Mouse (Mus musculus): ENCODE measurements around the gene Stbd1. TPM values are rescaled to one million over a fixed set of nuclear protein-coding genes. Genes with fewer than 3 reads are reported as not detected.

Stbd1 gene
- total RNA-seq (2021), result 10 to 100 TPM; 34.3 to 44.3 TPM
- long read RNA-seq, experiment 1, transcript Stbd1-202 (2 exons, 523 nt), result minor isoform, 8 of 159 reads
- long read RNA-seq, experiment 1, transcript Stbd1-201 (2 exons, 1,985 nt), result major isoform, 49 of 159 reads
- long read RNA-seq, experiment 1, partial matches to known transcripts, result 101 of 159 reads
- long read RNA-seq, experiment 1, other reads (novel, unspliced or antisense), result 1 of 159 reads
- long read RNA-seq, experiment 2, transcript Stbd1-201 (2 exons, 1,985 nt), result major isoform, 54 of 119 reads
- long read RNA-seq, experiment 2, partial matches to known transcripts, result 0 of 119 reads
- long read RNA-seq, experiment 2, other reads (novel, unspliced or antisense), result 63 of 119 reads

DNA sequence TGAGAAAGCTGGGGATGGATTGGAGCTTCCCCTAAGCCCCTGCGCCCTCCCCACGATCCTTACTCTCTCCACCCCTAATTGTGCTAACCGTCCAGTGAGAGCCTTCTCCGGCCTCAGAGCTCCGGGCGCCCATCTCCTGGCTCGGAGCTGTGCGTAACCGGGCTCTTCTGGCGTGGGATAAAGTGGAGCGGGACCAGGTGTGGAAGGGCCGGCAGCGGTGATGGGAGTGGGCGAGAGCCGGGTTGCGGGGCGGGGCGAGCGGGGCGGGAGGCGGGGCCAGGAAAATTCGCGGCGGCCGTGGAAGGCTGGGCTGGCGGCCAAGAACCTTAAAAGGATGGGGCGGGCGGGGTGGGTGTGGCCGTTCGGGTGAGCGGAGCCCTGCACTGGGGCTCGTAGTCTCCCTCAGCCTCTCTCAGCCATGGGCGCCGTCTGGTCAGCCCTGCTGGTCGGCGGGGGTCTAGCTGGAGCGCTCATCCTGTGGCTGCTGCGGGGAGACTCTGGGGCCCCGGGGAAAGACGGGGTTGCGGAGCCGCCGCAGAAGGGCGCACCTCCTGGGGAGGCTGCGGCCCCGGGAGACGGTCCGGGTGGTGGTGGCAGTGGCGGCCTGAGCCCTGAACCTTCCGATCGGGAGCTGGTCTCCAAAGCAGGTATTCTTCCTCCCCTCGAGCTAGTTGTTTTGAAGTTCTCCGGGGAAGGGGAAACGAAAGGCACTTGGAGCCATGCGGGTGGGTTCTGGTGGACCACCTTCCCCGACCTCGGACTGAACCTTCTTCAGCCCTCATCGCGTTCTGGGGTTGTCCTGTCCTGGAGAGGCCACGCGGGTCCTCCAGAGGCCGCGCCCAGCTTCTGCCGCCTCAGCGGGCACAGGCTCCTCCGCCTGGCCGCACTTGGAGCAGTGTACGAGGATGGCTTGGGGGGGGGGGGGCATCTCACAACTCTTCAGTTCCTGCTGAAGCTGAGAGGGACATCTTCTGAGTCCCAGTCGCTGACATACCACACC, at the start of gene Stbd1:
Gene Stbd1 (plus strand): TSS at position 351 of the 1,000 bp plus-strand sequence.
- peak; percentile 66 for DNase-seq

DNA sequence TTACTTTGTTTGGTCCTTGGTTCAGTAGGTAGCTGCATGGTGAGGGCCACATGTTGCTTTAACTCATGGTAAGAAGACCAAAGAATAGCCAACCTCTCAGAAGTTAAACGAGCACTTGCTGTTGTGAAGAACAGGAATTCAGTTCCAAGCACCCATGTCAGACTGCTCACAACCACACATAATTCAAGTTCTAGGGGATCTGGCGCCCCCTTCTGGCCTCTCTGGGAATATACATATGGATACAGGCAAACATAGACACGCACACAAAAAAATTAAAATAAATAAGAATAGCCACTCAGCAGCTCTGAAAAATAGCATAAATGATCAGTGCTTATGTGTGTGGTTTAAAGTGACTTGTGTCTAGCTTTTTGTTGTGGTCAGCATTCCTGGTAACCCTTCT, 48.9 kb upstream of the Stbd1 start:
- DNase-seq, result no peak

DNA sequence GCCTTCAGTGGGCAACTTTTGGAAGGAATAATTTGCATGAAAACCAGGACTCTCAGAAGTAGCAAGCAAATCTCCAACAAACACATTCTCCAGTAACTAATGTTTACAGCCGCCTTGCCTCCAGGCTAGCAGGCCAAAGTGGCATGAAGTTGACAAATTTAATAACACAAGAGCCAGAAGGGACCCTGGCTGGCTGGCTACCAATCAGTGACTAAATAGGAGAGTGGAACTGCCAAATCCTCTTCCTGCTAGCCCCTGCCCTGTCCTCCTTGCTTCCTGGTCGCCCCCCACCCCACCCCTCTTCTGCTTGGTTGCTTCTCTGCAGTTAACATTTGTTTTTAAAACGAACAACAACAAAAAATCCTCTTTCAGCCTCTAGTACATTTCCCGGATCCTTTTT, 48.4 kb upstream of the Stbd1 start:
- no peak for DNase-seq

DNA sequence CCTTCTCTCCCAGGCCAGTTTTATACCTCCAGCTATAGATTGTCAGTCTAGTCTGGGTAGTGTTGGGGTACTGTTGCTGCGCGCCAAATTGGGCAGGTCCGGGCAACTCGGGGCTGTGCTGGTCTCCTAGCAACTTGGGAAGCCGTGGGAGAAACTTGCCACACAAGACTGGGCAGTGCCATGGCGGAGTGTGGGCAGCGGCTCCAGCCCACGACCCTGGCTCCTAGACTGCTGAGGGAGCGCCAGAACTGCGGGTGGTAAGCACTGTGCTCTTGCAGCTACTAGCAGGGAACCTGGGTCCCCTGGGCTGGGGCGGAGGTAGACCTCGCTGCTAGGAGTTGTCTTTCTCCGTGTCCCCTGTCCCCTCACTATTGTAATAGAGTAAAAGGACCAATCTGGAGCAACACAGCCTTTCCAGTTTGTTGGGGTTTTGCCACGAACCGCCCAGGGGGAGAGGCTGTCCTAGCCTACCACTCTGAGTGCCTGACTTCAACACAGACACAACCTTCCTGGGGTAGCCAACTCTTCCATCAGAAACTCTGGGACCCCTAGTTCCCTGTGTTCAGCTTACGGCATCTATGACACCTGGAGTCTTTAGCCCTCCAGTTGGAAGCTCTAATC, 47.8 kb upstream of the Stbd1 start, which contains the start of gene Fam47e:
Gene Fam47e (plus strand): TSS at position 179 of the 621 bp plus-strand sequence.
- no peak for DNase-seq

DNA sequence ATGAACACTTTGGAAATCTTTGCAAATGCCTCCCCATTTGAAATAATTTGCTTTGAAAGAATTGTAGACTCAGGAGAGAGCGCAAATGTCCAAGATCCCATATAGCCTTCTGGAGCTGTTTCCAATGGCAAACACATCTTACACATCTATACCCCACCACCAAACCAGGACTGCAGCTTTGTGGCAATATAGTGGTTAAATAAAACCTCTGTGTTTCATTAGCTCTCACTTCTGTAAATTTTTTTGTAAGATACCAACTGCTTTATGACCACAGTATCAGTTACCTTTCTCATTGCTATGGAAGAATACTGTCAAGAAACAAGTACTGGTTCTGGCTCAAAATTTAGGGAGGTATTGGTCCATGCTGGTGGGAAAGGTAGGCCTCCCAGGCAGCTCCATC, 46.9 kb upstream of the Stbd1 start:
- no peak for DNase-seq

DNA sequence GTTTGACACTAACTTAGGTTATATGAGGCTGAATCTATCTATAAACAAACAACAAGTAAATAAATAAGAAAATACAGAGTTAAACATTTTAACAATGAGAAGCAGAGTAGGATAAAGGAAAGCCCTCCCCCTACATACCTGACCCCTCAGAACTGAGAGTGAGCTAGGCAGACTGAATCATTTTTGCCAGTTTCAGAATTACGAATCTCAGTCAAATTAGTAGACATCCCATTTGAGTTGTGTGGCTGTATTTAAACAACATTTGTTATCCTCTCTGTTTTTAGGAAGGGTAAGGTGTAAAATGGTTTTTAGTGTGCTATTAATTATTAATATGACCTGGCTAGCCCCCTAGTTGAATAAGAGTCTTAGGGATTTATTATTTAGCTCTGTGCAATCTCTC, 45.3 kb upstream of the Stbd1 start:
- no peak for DNase-seq

DNA sequence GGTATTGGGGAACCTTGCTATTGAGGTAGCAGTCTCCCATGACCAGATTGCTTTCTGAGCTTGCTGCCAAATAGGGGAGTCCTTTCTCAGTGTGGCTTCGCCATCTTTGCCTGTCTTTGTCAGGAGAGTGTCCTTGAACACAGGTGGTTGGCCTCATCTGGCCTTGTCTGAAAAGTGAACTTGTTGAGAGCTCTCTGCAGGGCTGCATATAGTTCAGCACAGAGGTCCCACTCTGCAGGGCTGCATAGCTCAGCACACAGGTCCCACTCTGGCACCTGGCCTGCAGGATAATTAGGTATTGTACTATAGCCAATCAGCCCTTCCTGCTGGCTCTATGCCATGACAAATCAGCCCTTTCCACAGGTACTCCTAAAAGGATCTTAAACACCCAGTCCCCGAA, 42.6 kb upstream of the Stbd1 start:
- no peak for DNase-seq

DNA sequence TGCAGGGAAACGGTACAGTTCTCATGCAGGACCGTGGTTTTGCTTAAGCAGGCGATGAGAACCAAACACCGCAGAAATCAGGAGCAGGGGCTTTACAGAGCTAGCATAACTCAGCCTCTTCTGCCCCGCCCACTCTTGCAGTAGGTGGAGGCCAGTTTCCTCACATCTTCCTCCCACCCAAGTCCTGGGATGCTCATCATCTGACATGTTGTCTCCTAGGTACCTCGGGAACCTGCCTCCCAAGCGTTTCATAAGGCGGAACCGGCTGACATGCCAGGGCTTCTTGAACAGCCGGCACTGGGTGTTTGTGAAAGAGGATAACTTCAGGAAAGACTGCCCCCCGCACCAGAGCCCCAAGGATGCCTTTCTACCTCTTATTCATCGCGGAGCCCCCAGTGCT, 40.8 kb upstream of the Stbd1 start:
- no peak for DNase-seq

DNA sequence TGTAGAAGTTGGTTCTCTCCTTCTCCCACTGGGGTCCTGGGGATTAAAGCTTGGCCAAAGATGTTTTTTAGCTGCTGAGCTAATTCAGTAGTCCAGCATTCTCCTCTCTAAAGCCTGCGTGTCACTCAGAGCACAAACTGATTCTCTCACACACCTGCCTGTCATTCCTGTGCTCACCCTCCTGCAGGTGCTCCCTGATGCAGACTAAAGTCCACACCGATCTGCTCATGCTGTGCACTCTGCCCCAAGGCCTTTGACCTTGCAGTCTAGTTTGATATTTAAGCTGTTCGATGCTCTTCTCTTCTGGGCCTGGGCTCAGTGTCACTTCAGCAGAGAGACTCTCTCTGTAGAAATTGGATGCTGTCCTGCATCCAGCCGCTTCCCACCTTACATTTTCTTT, 31.6 kb upstream of the Stbd1 start:
- DNase-seq, result no peak

DNA sequence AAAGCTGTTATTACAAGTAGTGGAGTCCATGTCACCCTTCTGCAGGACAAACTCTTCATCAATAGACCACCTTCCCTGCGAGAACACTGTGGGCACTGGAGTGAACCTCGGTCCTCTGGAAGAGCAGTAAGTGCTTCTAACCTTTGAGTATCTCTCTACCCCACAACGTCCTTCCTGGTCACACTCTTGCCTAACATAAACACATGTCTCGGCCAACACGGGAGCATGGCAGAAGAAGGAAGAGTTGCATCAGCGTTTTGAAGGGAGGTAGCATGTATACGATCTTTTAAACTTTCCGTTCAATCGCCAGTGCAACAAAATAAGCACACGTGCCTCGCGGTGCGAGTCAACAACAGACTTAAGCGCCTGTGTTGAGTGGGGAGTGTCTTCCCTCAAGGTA, 23.3 kb upstream of the Stbd1 start:
- DNase-seq, result no peak

DNA sequence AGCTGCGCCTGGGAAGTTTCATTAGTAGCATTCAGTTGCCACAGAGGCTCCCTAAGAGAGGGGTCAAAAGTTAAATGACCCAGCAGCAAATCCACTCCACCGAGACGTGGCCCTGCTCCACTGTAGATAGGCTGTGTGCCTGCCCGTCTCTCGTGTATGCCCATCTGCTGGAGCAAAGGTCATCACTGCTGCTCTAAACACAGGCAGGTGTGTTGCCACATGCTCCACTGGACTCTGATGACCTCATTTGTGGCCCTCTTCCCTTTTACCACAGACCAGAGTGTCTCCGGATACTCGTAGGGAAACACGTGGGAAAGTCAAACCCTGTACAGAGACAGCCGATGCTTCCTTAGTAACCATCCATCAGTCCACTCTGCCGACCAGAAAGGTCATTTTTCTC, 16.9 kb upstream of the Stbd1 start:
- DNase-seq, result no peak

DNA sequence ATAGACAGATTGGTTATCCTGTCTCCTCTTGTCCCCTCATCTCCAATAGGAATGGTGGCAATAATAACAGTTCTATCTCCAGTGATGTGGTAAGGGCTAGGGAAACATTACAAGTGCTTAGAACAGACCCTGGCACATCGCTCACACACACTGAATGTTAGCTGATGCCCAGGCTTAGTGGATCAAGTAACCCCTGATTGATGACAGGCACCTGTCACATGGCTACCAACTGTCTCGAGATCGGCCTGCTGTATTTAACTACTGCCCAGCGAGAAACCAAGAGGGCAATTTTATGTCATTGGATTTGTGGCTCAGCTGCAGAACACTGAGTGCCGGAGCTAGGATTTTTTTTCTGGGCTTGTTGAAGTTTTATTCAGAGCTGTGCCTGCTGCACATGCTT, 7.8 kb upstream of the Stbd1 start:
- peak; percentile 53 for DNase-seq

DNA sequence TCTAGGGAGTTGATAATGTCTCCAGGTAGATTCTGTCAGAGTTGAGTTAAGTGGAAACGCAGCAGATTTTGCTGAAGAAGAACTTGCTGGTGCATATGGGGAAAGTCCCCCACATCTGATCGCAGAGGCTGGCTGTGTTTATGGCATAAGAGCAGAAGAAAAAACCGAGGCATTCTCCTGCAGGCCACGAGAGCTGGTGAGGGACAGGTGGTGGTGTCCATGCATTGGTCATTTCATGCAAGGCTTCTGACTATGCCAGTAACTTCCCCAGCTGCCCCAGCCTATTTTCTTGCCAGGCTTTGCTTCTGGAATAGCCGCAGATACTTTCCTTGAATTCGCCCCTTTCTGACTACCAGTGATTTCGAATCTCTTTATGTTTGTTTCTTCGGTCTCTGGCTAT, 6.0 kb upstream of the Stbd1 start:
- no peak for DNase-seq

DNA sequence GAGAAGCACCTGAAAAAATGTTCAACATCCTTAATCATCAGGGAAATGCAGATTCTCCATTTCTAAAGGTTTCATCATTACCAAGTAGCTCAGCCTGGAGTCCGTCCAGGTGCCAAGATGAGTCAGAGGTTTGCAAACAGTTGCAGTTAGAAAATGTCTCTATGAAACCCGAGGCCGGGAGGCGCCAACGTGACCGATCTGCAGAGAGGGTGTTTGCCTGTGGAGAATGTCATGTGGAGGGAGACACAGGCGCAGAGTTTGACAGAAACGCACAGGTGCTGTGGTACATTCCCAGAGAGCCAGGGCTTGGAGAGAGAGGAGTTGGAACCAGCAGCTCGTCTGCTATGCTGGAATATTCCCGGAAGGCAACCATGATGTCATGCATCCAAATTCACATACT, 3.8 kb upstream of the Stbd1 start:
- DNase-seq, result peak; percentile 75

DNA sequence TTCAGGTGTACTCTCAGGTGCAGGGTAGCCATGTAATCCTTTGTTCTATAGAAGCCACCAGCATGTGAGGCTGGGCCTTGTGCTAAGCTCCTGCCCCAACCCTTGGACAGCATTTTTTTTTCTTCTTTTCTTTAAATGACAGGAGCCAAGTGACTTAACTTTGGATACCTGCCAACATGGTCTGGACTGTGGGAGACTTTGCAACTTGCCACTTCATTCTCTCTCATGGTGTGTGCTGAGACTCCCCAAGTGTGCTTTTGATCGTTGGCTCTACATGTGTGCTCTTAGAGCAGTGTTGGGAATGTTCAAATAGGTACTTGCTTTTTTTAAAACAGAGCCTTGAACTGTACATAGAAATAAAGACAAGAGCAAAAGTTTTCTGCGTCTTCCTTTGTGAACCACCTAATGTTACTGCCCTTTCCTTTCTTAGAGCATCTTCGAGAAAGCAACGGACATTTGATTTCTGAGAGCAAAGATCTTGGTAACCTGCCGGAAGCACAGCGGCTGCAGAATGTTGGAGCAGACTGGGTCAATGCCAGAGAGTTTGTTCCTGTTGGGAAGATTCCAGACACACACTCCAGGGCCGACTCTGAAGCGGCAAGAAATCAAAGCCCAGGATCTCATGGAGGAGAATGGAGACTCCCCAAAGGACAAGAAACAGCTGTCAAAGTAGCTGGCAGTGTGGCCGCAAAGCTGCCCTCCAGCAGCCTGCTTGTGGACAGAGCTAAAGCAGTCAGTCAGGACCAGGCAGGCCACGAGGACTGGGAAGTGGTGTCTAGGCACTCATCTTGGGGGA, 1.8 kb downstream of the Stbd1 start:
- no peak for DNase-seq

DNA sequence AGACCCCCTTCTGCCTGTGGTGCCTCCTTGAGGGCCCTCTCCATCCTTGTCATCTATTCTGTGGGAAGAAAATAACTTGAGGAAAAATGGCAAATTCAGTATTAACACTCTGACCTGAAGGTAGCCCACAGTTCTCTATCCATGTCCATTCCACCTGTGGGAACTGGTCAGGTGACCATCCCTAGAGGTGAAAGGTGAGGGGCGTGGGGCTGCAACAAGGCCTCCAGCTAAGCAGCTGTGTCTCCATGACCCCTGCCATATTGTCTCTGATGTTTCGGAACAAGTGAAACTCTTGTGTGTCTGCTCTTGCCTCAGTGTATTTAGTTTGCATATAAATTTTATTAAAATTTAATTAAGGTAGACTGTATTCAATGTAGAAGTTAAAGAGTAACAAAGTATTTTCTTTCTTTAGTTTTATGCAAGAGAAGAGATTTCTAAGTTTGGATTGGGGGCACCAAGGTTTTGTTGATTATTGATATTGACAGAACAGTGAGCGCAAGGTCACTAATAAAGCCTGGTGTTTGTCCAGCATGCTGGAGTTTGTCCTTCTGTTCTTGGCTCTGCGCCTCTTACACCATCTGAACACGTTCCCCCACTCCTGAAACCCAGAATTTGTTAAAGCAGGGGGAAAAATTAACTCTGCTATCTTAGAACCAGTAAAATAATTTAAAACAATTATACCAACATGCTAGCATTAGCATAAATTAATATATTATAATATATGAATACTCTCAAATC, 4.8 kb downstream of the Stbd1 start:
- no peak for DNase-seq

DNA sequence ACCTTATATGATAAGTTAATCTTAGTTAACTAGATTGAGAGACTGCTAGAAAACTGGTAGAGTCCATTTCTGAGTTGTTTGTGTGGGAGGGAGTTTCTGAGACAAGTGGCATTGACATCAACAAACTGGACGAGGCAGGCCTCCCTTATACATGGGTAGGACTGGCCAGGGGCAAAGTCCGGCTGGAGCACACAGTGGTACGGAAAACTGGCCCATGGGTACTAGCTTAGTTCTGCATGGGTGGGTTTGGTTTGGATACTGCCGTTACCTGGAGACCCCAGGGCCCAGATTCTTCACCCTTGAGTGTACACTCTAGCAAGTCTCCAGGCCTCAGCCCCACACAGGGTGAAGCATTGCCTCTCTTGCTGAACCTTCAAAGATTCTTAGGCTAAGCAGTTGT, 9.9 kb downstream of the Stbd1 start:
- DNase-seq, result no peak

DNA sequence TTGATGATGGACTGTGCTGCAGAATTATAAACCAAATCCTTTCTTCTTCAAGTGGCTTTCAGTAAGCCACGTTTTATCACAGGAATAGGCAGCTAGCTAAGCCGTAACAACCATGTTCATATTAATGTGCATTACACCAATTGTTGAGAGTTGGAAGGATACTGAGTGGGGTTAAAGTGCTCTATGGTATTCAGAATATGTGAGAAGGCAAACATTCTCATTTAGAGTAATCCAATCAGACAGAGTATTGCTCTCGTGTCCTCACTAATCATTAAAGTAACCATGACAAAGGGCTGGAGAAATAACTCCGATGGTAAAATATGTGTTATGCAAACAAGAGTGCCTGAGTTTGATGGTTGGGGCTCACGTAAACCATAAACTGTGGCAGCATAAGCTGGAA, 19.0 kb downstream of the Stbd1 start:
- no peak for DNase-seq

DNA sequence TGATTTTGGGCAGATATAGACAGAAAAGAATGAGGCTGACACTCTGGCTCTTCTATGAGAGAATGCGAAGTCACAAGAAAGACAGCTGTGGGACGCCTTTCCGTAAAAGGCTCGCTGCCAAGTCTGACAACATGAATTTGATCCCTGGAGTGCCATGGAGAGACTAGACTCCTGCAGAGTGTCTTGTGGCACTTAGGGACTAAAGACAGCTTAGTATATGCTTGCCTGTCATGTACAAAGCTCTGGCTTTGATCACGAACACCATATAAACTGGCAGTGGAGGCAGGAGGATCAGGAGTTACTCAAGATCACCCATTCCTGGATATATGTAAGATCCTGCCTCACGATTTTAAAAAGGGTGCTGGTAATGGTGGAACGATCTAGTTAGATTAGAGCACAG, 25.1 kb downstream of the Stbd1 start:
- DNase-seq, result peak; percentile 24

DNA sequence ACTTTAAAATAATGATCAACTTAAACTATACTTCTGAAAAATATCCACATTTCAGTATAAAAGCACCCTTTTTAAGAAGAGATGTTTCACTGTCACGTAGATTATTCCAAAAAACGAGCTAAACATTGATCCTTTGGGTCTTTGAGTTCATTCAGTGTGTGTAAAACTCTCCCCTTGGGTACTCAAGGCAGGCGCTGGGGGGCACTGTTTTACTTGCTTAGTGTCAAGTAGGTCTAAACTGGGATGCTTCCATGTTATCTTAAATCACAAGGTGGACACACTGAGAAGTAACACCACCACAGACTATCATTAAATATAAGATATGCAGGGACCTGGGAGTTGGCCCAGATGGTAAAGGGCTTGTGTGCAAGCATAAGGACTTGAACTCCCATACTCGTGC, 30.7 kb downstream of the Stbd1 start:
- DNase-seq, result no peak

DNA sequence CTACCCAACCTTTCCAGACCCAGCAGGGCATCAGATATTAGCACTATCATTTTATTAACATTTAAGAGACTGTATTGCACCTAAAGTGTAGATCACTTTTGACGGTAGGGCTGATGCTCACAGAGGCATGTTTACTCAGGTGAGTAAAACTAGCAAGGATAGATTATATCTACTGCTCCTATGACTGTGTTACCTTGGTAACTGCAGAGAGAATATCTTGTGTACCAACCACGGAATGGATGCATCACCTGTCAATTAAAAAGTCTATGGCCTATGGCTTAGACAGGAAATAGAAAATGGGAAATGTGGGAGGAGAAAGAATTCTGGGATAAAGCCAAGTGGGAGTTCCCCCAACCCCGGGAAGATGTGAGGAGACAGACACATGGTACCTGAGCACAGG, 32.1 kb downstream of the Stbd1 start:
- DNase-seq, result no peak
